Mouse (Mus musculus): Measurements from ENCODE around the gene Oas1a. TPM values are rescaled to one million over a fixed set of nuclear protein-coding genes. Genes with fewer than 3 reads are reported as not detected.
"Not testable (repeated sequence)": the region's sequence is repeated elsewhere in the genome, so short reads cannot be mapped to it uniquely, and the experiment has no call there.

Oas1a gene
- polyA plus RNA-seq, 1 experiment from 2014 or later = 0.96 TPM

- Histone ChIP-seq H3K9ac (no peak overlapping the region), H3K9me3 (replicated peaks) (no peaks in the 10 kb centered on the region), H3K36me3 (no peaks in the 10 kb centered on the region), H3K4me2 (no peak overlapping the region), H3K27me3 (replicated peaks) (0 out of 2 replicates have a peak, but pooled peaks cover 5% of the 10 kb centered on the region), H3K4me1 (replicated peaks) (no peaks in the 10 kb centered on the region), H3K27ac (ENCODE audit: poor library complexity, severe bottlenecking) (no peak overlapping the region), H3K4me3 (no peak overlapping the region)
- WGBS = 71% methylated on average over 3 of the region's 3 CpGs
- ATAC-seq (ENCODE audit: insufficient number of reproducible peaks, low FRiP score) = no peak
Observed at GRCm38 (mm10) chr5:120920296-120920695, 13.0 kb upstream of the Oas1a start.

GRCm38 (mm10) chr5:120919156-120919935, 12.0 kb upstream of the Oas1a start:
- not testable (repeated sequence) for H3K9me3 ChIP-seq (replicated peaks); H3K9ac ChIP-seq; H3K36me3 ChIP-seq; H3K27me3 ChIP-seq (replicated peaks); ATAC-seq (ENCODE audit: insufficient number of reproducible peaks, low FRiP score); H3K4me3 ChIP-seq; H3K4me1 ChIP-seq (replicated peaks); H3K4me2 ChIP-seq; H3K27ac ChIP-seq (ENCODE audit: poor library complexity, severe bottlenecking)
- WGBS = 57% methylated on average over 2 of the region's 2 CpGs

DNA sequence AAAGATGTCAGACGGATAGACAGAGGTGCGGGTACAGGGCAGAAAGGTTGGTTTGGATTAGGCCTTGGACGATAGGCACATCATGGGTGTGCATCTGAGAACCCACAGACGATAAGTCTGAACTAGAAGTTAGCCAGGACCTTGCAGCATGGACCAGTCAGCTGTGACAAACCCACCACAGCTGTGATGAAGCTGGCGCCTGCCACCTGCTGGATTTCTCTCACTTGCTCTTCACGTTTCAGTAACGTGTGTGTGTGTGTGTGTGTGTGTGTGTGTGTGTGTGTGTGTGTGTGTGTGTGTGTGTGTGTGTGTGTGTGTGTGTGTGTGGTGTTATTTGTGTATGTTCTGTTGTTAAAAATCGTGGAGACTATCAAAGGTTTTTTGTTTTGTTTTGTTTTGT, 6.9 kb upstream of the Oas1a start, which contains the start of gene Oas1d:
Gene Oas1d (plus strand): TSS at position 333 of the 400 bp plus-strand sequence.
- not testable (repeated sequence) for H3K4me1 ChIP-seq (replicated peaks)

DNA sequence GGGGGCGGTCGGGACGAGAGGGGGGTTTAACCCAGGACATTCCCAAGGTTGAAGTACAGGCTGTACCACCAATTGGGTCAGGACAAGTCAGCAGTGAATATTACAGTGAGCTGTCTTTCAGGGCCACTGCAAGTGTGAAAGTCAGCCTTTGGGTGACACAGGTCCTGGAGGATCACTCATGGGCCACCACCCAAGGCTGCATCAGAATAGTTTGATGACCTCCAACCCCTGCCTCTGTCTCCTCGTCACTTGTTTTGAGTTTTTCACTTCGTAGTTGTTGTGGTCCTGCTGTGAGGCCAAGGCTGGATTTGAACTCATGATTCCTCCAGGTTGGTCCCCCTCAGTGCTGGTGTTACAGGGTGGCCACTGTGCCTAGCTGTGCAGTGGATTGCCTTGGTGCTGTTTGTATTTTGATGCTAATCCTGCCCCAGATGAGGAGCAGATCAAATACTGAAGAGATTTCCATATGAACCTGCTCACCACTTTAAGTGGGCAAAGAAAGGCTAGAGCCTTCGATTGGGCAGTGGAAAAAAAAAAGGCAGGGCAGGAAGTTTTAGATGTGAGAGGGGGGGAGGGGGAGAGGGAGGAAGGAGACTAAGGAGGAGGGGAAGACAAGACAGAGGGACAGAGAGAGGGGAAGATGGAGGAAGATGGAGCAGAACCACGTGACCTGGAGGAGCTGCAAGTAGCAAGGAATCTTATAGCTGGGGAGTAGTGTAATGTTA, 1.0 kb upstream of the Oas1a start:
- no peak overlapping the region for H3K27ac ChIP-seq (ENCODE audit: poor library complexity, severe bottlenecking)
- no peak overlapping the region for H3K4me2 ChIP-seq
- H3K9me3 ChIP-seq (replicated peaks) = no peaks in the 10 kb centered on the region
- WGBS = 45% methylated on average over 7 of the region's 7 CpGs
- H3K4me3 ChIP-seq = no peak overlapping the region
- H3K27me3 ChIP-seq (replicated peaks) = no peaks in the 10 kb centered on the region
- H3K4me1 ChIP-seq (replicated peaks) = no peaks in the 10 kb centered on the region
- no peak overlapping the region for H3K9ac ChIP-seq
- no peak for ATAC-seq (ENCODE audit: insufficient number of reproducible peaks, low FRiP score)
- no peaks in the 10 kb centered on the region for H3K36me3 ChIP-seq

More for the DNA sequence above, 6.9 kb upstream of the Oas1a start, which contains the start of gene Oas1d:
- not testable (repeated sequence) for H3K9me3 ChIP-seq (replicated peaks); H3K27ac ChIP-seq (ENCODE audit: poor library complexity, severe bottlenecking); ATAC-seq (ENCODE audit: insufficient number of reproducible peaks, low FRiP score); H3K9ac ChIP-seq; H3K36me3 ChIP-seq; H3K4me3 ChIP-seq; H3K4me2 ChIP-seq; H3K27me3 ChIP-seq (replicated peaks)
- 41% methylated on average over 8 of the region's 8 CpGs for WGBS

GRCm38 (mm10) chr5:120902056-120902455, 5.3 kb downstream of the Oas1a start:
- H3K9ac ChIP-seq = no peak overlapping the region
- no peak overlapping the region for H3K4me2 ChIP-seq
- WGBS = 85% methylated on average over 5 of the region's 5 CpGs
- no peak for ATAC-seq (ENCODE audit: insufficient number of reproducible peaks, low FRiP score)
- H3K4me1 ChIP-seq (replicated peaks) = no peaks in the 10 kb centered on the region
- H3K36me3 ChIP-seq = no peaks in the 10 kb centered on the region
- no peaks in the 10 kb centered on the region for H3K9me3 ChIP-seq (replicated peaks)
- no peaks in the 10 kb centered on the region for H3K27me3 ChIP-seq (replicated peaks)
- H3K27ac ChIP-seq (ENCODE audit: poor library complexity, severe bottlenecking) = no peak overlapping the region
- no peak overlapping the region for H3K4me3 ChIP-seq

- no peak overlapping the region for H3K9ac ChIP-seq
- H3K4me1 ChIP-seq (replicated peaks) = no peaks in the 10 kb centered on the region
- WGBS = 62% methylated on average over 1 of the region's 1 CpGs
- no peak overlapping the region for H3K4me2 ChIP-seq
- no peaks in the 10 kb centered on the region for H3K36me3 ChIP-seq
- no peaks in the 10 kb centered on the region for H3K27me3 ChIP-seq (replicated peaks)
- H3K4me3 ChIP-seq = no peak overlapping the region
- no peak for ATAC-seq (ENCODE audit: insufficient number of reproducible peaks, low FRiP score)
- no peak overlapping the region for H3K27ac ChIP-seq (ENCODE audit: poor library complexity, severe bottlenecking)
- H3K9me3 ChIP-seq (replicated peaks) = no peaks in the 10 kb centered on the region
Observed at GRCm38 (mm10) chr5:120900666-120901065, 6.7 kb downstream of the Oas1a start.

GRCm38 (mm10) chr5:120898726-120899125, 8.6 kb downstream of the Oas1a start:
- Histone ChIP-seq H3K4me2 (no peak overlapping the region), H3K27ac (ENCODE audit: poor library complexity, severe bottlenecking) (no peak overlapping the region), H3K4me3 (no peak overlapping the region), H3K27me3 (replicated peaks) (no peaks in the 10 kb centered on the region), H3K9me3 (replicated peaks) (no peaks in the 10 kb centered on the region), H3K4me1 (replicated peaks) (no peaks in the 10 kb centered on the region), H3K36me3 (no peaks in the 10 kb centered on the region), H3K9ac (no peak overlapping the region)
- no peak for ATAC-seq (ENCODE audit: insufficient number of reproducible peaks, low FRiP score)

- no peak for ATAC-seq (ENCODE audit: insufficient number of reproducible peaks, low FRiP score)
- 77% methylated on average over 6 of the region's 6 CpGs for WGBS
- Histone ChIP-seq H3K9me3 (replicated peaks) (no peaks in the 10 kb centered on the region), H3K27ac (ENCODE audit: poor library complexity, severe bottlenecking) (no peak overlapping the region), H3K4me3 (no peak overlapping the region), H3K9ac (no peak overlapping the region), H3K4me1 (replicated peaks) (no peaks in the 10 kb centered on the region), H3K27me3 (replicated peaks) (no peaks in the 10 kb centered on the region), H3K4me2 (no peak overlapping the region), H3K36me3 (no peaks in the 10 kb centered on the region)
Observed at GRCm38 (mm10) chr5:120898307-120898706, 9.0 kb downstream of the Oas1a start.

- Histone ChIP-seq H3K4me1 (replicated peaks) (no peaks in the 10 kb centered on the region), H3K36me3 (no peaks in the 10 kb centered on the region), H3K4me2 (no peak overlapping the region), H3K27ac (ENCODE audit: poor library complexity, severe bottlenecking) (no peak overlapping the region), H3K27me3 (replicated peaks) (no peaks in the 10 kb centered on the region), H3K9me3 (replicated peaks) (0 out of 2 replicates have a peak, but pooled peaks cover 4% of the 10 kb centered on the region), H3K9ac (no peak overlapping the region), H3K4me3 (no peak overlapping the region)
- no peak for ATAC-seq (ENCODE audit: insufficient number of reproducible peaks, low FRiP score)
- WGBS = 78% methylated on average over 11 of the region's 11 CpGs
Observed at GRCm38 (mm10) chr5:120895231-120895900, 12.0 kb downstream of the Oas1a start.

DNA sequence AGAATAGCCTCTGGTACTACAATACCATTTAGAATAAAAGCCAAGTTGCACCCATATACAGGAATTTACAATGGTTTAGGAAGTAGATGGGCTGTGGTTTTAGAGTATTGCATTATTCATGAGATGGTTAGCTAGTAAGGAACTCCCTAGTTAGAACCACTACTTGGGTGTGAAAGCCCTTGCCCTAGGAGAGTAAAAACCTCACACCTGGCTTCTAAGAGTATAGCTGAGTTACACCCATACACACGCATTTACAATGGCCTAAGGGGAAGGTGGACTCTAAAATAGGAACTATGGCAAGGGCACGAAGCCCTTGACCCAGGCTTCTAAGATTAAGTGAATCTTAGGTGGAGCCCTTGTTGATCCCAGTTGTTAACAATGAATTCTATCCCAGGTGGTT, 12.6 kb downstream of the Oas1a start:
- not testable (repeated sequence) for H3K36me3 ChIP-seq; H3K4me1 ChIP-seq (replicated peaks); H3K4me2 ChIP-seq; H3K9ac ChIP-seq; H3K27ac ChIP-seq (ENCODE audit: poor library complexity, severe bottlenecking); ATAC-seq (ENCODE audit: insufficient number of reproducible peaks, low FRiP score); H3K9me3 ChIP-seq (replicated peaks); H3K4me3 ChIP-seq; H3K27me3 ChIP-seq (replicated peaks)
- 66% methylated on average over 2 of the region's 2 CpGs for WGBS

DNA sequence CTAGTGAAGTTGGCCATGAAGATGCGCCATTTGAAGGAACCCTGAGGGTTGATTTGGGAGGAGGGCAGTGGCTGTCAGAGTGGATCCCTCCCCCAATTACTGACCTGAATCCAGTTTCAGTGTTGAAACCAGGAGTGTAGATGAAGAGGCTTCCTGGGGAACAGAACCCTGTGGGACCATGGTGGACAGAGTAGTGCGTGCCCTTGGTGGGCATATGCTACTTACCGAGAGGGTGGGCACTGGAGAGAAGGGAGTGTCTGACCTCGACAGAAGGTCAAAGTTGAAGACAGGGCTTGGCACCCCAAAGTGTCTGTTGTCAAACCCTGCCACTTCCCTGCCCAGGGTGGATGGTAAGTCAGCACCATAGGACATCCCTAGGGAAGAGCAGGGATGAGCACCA, 13.5 kb downstream of the Oas1a start:
- H3K36me3 ChIP-seq; H3K27me3 ChIP-seq (replicated peaks); H3K4me3 ChIP-seq; H3K9ac ChIP-seq; H3K9me3 ChIP-seq (replicated peaks); H3K4me2 ChIP-seq; ATAC-seq (ENCODE audit: insufficient number of reproducible peaks, low FRiP score); H3K4me1 ChIP-seq (replicated peaks); H3K27ac ChIP-seq (ENCODE audit: poor library complexity, severe bottlenecking): not testable (repeated sequence)
- WGBS = 83% methylated on average over 4 of the region's 4 CpGs
